Mouse (Mus musculus) testis, adult 2 months (tissue): ENCODE data around the gene Txndc9. TPM values are rescaled to one million over a fixed set of nuclear protein-coding genes. Genes with fewer than 3 reads are reported as not detected.

ENCODE experiments used
- H3K27ac ChIP-seq: fragments of 200-500 bp; 2 replicates; pipeline ENCODE4 v1.5.1; 2012; ENCODE audit warnings: low read depth, low read length; ENCODE audit not compliant: control insufficient read depth, insufficient read depth
- H3K27me3 ChIP-seq: fragments of 200-500 bp; 2 replicates; pipeline ENCODE4 v1.6.1; 2012; ENCODE audit warnings: mild to moderate bottlenecking, low read length, moderate library complexity; ENCODE audit not compliant: control insufficient read depth, insufficient read depth
- H3K36me3 ChIP-seq: fragments of 200-500 bp; 2 replicates; pipeline ENCODE4 v1.6.1; 2012; ENCODE audit warnings: mild to moderate bottlenecking, low read length; ENCODE audit not compliant: control insufficient read depth, insufficient read depth
- H3K4me1 ChIP-seq: fragments of 200-500 bp; 2 replicates; pipeline ENCODE4 v1.6.1; 2012; ENCODE audit warnings: low read length; ENCODE audit not compliant: control insufficient read depth, insufficient read depth
- H3K4me3 ChIP-seq: fragments of 200-500 bp; 2 replicates; pipeline ENCODE4 v1.5.1; 2012; ENCODE audit warnings: low read depth, mild to moderate bottlenecking, low read length, moderate library complexity, mixed read lengths; ENCODE audit not compliant: control insufficient read depth
- CTCF ChIP-seq: fragments of 200-500 bp; IDR thresholded peaks from 2 replicates; pipeline ENCODE4 v1.5.1; 2012; ENCODE audit warnings: low read depth, mild to moderate bottlenecking, inconsistent platforms, low read length, moderate library complexity; ENCODE audit not compliant: control insufficient read depth, insufficient read depth, insufficient replicate concordance
- POLR2A ChIP-seq: fragments of 200-500 bp; IDR thresholded peaks from 2 replicates; pipeline ENCODE4 v1.6.1; 2012; ENCODE audit warnings: low read depth, mild to moderate bottlenecking, inconsistent platforms, low read length, moderate library complexity; ENCODE audit not compliant: control insufficient read depth
- polyA plus RNA-seq: library from polyadenylated mRNA; depleted of rRNA; stranded (reverse); fragments of >200 nt; gene quantifications from 2 replicates; pipeline ENCODE4 v1.2.3, GENCODE M21; 2012

The Txndc9 gene
- polyA plus RNA-seq, 1 experiment: 27.6 TPM

DNA sequence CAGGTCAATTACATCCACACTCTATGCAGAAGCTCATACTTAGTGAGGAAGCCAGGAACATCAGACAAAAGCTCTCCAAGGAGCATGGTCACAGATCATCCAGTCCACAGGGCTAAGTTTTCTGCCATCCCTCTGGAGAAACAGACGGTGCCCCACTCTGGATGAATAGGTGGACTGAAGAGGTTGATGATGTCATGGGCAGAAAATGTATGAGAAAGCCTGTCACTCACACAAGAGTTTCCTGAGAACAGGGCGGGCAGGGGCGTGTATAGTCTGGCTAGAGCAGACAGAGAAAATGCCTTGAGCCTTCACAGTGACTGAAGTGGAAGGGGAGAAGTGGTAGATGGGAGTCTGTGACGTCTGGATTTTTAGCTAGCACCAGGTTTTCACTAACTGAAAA, 26.2 kb downstream of the Txndc9 start:
- Histone ChIP-seq H3K4me3 (no peak overlapping the region), H3K27me3 (no peaks in the 10 kb centered on the region), H3K4me1 (no peaks in the 10 kb centered on the region), H3K36me3 (no peaks in the 10 kb centered on the region), H3K27ac (no peak overlapping the region)
- no peak for TF ChIP-seq CTCF
- no peak for TF ChIP-seq POLR2A

- Histone ChIP-seq H3K27me3 (no peaks in the 10 kb centered on the region), H3K4me3 (no peak overlapping the region), H3K4me1 (0 out of 2 replicates have a peak, but pooled peaks cover 2% of the 10 kb centered on the region), H3K36me3 (no peaks in the 10 kb centered on the region), H3K27ac (no peak overlapping the region)
- TF ChIP-seq POLR2A: no peak
- no peak for TF ChIP-seq CTCF
These were observed 28.9 kb downstream of the Txndc9 start for GRCm38 (mm10) chr1:37968746-37969145.

DNA sequence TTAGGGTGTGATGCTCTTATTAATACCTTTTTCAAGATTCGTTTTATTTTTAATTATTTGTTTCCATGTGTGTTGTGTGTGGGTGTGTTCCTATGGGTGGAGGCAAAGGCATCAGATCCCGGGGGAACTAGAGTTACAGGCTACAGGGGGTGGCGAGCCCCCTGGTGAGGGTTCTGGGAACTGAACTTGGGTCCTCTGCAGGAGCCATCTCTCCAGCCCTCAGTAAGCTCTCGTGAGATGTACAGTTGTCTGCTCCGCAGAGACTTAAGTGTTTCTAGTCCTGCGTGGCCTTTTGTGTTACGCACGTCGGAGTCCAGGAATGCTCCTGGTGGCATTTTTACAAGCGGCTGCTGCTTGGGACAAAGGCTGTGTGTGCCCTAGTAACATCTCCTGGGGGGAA, 32.1 kb downstream of the Txndc9 start:
- H3K27ac ChIP-seq: no peak overlapping the region
- H3K4me1 ChIP-seq: 0 out of 2 replicates have a peak, but pooled peaks cover 2% of the 10 kb centered on the region
- no peak for TF ChIP-seq POLR2A
- no peak for TF ChIP-seq CTCF
- no peak overlapping the region for H3K4me3 ChIP-seq
- H3K36me3 ChIP-seq: no peaks in the 10 kb centered on the region
- no peaks in the 10 kb centered on the region for H3K27me3 ChIP-seq

GRCm38 (mm10) chr1:37959486-37959885, 38.2 kb downstream of the Txndc9 start:
- TF ChIP-seq POLR2A (no peak), CTCF (no peak)
- Histone ChIP-seq H3K36me3 (no peaks in the 10 kb centered on the region), H3K27ac (no peak overlapping the region), H3K4me3 (no peak overlapping the region), H3K4me1 (no peaks in the 10 kb centered on the region), H3K27me3 (no peaks in the 10 kb centered on the region)

DNA sequence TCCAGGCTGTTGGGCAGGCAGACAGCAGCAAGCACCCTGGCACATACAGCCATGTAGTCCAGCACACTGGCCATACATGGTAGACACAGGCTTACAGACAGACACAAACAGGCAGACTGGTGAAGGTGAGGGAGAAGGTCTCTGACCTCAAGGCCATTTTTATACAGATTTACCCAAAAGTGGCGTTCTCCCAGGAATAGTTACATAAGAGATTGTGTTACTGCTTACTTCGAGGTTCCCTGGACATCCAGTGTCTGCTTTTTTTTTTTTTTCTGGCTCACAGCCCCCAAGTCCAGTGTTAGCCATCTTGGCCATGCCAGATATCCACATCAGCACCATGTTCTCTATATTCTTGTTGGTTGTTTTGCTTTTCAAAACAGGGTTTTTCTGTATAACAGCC, 39.2 kb downstream of the Txndc9 start:
- Histone ChIP-seq H3K27me3 (no peaks in the 10 kb centered on the region), H3K36me3 (no peaks in the 10 kb centered on the region), H3K27ac (no peak overlapping the region), H3K4me3 (no peak overlapping the region), H3K4me1 (no peaks in the 10 kb centered on the region)
- TF ChIP-seq CTCF (no peak), POLR2A (no peak)

DNA sequence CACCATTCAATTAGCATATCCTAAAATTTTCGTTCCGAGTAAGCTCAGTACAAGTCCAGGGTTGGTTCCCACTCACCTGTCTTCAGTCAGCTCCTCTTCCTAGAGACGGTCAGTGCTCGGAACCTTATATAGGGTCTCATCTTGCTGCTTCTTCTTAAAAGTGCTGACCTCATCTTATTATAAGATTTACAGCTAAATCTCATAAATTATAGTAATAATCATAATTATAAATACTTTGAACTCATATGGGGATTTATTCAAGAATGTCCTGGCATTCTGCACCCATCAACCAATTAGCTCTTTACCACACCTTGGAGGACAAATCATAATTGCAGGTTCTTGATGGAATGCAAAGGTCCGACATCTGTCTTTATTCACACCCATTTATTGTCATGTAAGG, 40.0 kb downstream of the Txndc9 start, which contains the start of gene Lyg1:
TSS of gene Lyg1 (minus strand) at position 101 of the 400 bp plus-strand sequence.
- no peak for TF ChIP-seq CTCF
- TF ChIP-seq POLR2A: no peak
- no peaks in the 10 kb centered on the region for H3K27me3 ChIP-seq
- no peaks in the 10 kb centered on the region for H3K36me3 ChIP-seq
- no peak within 1 kb of the TSS for H3K4me3 ChIP-seq
- no peak within 1 kb of the TSS for H3K27ac ChIP-seq
- H3K4me1 ChIP-seq: no peaks in the 10 kb centered on the region

DNA sequence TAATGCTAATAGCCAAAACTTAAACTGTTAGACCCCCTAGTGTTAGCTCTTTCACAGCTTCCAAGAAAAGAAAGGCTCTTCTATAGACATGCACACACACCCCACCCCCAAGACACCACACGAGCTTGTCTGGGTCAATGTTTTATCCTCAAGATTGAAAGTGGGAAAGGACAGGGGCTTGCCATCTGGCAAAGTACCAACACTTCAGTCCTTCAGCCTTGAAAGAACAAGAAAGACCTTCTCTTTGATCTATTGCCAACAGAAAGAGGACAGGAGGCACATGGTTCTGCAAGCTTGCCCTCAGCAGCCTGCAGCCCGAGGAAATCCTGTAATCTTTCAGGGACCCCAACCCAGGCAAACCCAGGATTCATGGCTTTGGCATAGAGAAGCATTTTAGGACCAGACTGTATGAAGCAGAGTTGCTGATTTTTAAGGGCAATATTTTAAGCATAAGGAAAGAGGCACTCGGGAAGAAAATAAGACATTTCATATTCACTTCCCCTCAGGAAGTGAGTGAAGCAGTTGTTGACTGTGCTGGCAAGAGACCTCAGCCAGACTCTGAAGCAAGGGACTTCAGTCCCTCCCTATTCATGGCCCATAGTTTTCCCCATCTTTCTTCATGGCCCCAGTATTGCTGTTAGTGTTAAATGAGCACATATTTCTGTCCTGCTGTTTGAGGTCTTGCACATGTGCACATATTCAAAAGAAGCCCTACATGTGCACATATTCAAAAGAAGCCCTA, 40.8 kb downstream of the Txndc9 start:
- no peaks in the 10 kb centered on the region for H3K36me3 ChIP-seq
- H3K4me3 ChIP-seq: no peak overlapping the region
- TF ChIP-seq POLR2A (no peak), CTCF (no peak)
- no peaks in the 10 kb centered on the region for H3K4me1 ChIP-seq
- no peak overlapping the region for H3K27ac ChIP-seq
- H3K27me3 ChIP-seq: no peaks in the 10 kb centered on the region
